Comparison of ENCODE assay signal across 9 mouse cellular contexts in genomic region chr16:35379344-35379743, GRCm38 (mm10). TPM values are rescaled to one million over a fixed set of nuclear protein-coding genes. Genes with fewer than 3 reads are reported as not detected.
A peak's percentile ranks its signal among the peaks of the same experiment; 100 is the strongest.
DNase-seq lines count a peak whose midpoint lies in the region; ATAC-seq and TF ChIP-seq lines count a peak whose summit lies in the region.
"Had no signal": no experiment of that assay in that cellular context is flagged by ENCODE, and none has a peak within 500 bp of the region (broad histone marks: within the 10 kb centered on the region; RNA-seq: fewer than 3 reads in every experiment).

No protein-coding gene starts in this region.

- WGBS in stomach, postnatal 0 days, result 81% methylated on average over 3 of the region's 3 CpGs

- H3K4me2 ChIP-seq in stomach, postnatal 0 days (replicated peaks; ENCODE audit: low read depth), result no peak overlapping the region

- no peak overlapping the region for H3K4me3 ChIP-seq in stomach, postnatal 0 days (ENCODE audit: low read depth, low read length)

- TF ChIP-seq CTCF in stomach, postnatal 0 days (IDR thresholded peaks at IDR 0.05; ENCODE audit: low read depth), result peak; percentile 40; the same call in 1 of the 2 replicates

- no peaks in the 10 kb centered on the region for H3K4me1 ChIP-seq in stomach, postnatal 0 days (replicated peaks; ENCODE audit: control insufficient read depth, insufficient read depth)

- no peak overlapping the region for H3K27ac ChIP-seq in stomach, postnatal 0 days (replicated peaks)
- H3K27ac ChIP-seq: macrophage had no signal

- H3K36me3 ChIP-seq in stomach, postnatal 0 days (ENCODE audit: control insufficient read depth, insufficient read depth, low read length), result no peaks in the 10 kb centered on the region

- no peak; the same call in 1 of the 2 replicates for ATAC-seq in stomach, postnatal 0 days (ENCODE audit: low FRiP score, low TSS enrichment)
- ATAC-seq in cerebellum, adult (ENCODE audit: insufficient number of reproducible peaks, low FRiP score, low TSS enrichment), result no peak

- no peak overlapping the region for H3K9ac ChIP-seq in stomach, postnatal 0 days (ENCODE audit: low read length)

- peak; percentile 13 for DNase-seq in lung, postnatal 10 days
- DNase-seq in lung, postnatal 4 days, result no peak
- DNase-seq in adrenal gland, adult (ENCODE audit: inconsistent age in 2 of 2, low spot score in 1 of 2), result peak; percentile 73 to 93
- peak; percentile 41 for DNase-seq in kidney, postnatal 10 days
- DNase-seq in stomach, postnatal 0 days (ENCODE audit: low spot score), result peak; percentile 55
- DNase-seq in layer of hippocampus, adult 9-10 months (ENCODE audit: low spot score), result no peak
- DNase-seq: cerebellum, postnatal 25 days had no signal

- no peaks in the 10 kb centered on the region for H3K9me3 ChIP-seq in stomach, postnatal 0 days (ENCODE audit: control insufficient read depth, low read length)

- no peaks in the 10 kb centered on the region for H3K27me3 ChIP-seq in stomach, postnatal 0 days (ENCODE audit: control insufficient read depth, insufficient read depth, low read length)

- TF ChIP-seq EP300 in stomach, postnatal 0 days (optimal IDR thresholded peaks at IDR 0.05), result no peak

RNA-seq across cellular contexts. Expression of gene Sec22a, which starts 15.6 kb away (rescaled TPM):
- 40.1 and 41.4 TPM in 2 replicates for polyA plus RNA-seq in stomach, postnatal 0 days (2015; fragmentation: Nextera tagmentation; extraction: Ambion mirVana)

Comparison
In these comparisons a context has a peak if more than half of its experiments do, and no peak if none do; other contexts are left out.
1. DNase-seq: peak in lung, postnatal 10 days (single experiment), adrenal gland, adult (2 of 2), kidney, postnatal 10 days (single experiment) and stomach, postnatal 0 days (single experiment); none in lung, postnatal 4 days (0 of 2) and layer of hippocampus, adult 9-10 months (single experiment).